Mouse (Mus musculus): ENCODE results near the gene Nedd4.
A peak's percentile ranks its signal among the peaks of the same experiment; 100 is the strongest.
"Not testable (repeated sequence)": the region's sequence is repeated elsewhere in the genome, so short reads cannot be mapped to it uniquely, and the experiment has no call there.

Nedd4 gene

DNA sequence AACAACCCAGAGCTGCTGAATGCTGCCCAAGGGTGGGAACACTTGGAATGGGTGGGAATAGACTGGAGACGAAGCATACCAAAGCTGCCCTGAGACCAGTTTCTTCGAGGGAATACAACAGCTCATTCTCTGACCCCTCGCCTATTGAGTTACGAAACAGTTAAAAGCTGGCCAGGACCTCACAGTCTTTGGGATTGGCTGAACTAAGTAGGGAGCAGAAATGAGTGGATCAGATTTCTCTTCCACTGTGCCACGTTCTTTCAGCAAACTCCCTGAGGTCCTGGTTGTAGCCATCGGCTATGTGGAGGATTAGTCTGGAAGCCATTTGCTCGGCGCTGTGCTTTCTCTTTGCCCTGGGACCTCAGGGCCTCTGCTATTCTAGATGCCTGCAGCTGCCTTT, 9.2 kb upstream of the Nedd4 start:
- no peak for DNase-seq (ENCODE audit: extremely low read depth, low read depth)

DNA sequence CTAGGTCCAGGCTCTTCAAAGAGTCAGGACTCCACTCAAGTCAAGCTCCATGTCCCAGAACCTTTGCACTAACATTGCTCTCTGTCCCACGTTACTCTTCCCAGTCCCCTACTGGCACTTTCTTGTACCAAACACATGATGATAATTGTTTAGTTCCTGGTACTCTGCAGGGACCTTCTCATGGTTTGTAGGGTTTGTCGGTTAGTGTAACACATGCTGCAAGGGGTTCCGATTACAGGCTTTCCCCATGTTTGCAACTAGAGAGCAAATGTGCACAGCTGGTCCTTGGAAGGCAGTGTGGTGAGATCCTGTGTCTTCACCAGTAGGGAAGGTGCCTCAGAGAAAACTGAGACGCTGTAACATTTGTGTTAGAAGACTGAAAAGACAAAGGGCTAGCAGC, 8.6 kb upstream of the Nedd4 start:
- no peak for DNase-seq (ENCODE audit: extremely low read depth, low read depth)

DNA sequence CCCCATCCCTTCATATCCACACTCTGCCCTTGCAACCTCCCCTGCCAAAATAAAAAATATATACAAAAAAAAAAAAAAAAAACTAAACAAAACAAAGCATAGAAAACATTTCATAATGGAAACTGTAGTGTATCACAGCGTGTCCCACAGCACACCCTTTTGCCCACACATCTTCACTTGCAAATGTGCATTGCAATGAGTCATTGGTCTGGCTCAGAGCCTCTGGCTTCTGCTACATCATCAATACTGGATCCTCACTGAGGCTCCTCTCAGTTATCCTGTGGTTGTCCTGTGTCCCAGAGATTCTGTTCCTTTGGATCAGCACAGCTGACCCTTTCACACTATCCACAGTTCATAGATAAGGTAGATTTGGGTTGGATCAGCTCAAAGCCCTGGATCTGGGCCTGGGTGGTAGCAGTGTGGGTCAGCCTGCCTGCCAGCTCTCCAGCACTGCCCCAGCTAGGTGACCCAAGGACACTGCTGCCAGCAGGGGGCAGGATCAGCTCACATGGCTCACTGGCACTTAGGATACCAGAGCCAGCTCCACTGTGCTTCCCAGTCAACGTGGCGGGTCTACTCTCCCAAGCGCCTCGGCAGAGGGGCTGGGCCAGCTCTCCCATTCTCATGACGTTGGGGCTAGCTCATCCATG, 7.4 kb upstream of the Nedd4 start:
- DNase-seq (ENCODE audit: extremely low read depth, low read depth): no peak

DNA sequence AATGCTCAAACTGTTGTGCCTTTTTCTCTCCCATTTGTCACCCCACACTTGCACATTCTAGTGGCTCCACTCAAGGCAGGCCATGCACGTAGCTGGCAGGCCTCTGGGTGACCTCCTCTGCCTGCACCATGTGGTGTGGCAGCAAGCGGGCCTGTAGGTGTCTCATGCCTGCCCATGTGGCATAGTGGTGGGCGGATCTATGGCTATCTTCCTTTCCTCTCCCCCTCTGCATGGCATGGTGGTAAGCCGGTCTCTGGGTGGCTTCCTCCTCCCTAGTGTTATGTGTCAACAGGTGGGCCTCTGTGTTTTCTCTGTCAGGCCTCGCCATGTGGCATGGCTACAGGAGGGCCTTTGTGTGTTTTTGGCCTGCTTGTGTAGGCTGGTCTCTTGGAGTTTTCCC, 6.5 kb upstream of the Nedd4 start:
- DNase-seq (ENCODE audit: extremely low read depth, low read depth): no peak

DNA sequence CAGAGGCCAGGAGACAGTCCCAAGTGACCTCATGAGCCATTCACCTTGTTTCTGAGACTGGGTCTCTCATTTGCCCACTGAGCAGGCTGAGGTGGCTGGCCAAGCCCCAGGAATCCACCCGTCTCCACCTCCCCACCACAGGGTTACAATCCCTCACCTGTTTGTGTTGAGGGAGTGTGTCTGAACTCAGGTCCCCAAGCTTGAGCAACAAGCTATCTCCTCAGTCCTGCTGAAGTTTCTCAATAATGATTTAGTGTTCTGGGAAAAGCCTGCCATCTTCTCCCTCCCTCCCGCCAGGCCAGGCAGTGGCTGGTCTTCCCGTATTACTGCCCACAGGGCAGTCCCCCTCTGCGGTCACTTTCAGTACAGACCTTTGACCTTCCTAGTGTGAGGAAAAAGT, 5.7 kb upstream of the Nedd4 start:
- no peak for DNase-seq (ENCODE audit: extremely low read depth, low read depth)

DNA sequence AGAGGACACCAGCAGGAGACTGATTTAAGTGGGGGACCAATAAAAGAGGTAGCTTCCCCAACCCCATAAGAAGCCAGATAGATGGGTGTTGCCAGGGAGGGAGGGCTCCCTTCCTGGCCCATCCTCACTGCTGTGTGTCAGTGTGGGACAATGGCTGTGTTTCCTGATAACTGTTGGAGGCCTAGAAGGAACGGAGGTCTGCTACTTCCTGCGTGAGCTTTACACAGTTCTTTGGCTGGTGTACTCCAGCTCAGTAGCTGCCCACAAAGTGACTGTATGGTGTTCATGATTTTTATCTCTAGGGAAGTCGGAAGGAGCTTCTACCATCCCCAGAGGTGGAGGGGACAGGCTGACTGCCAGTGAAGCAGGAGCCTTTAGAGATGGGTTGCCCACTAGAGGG, 5.2 kb upstream of the Nedd4 start:
- DNase-seq (ENCODE audit: extremely low read depth, low read depth): peak; percentile 61

DNA sequence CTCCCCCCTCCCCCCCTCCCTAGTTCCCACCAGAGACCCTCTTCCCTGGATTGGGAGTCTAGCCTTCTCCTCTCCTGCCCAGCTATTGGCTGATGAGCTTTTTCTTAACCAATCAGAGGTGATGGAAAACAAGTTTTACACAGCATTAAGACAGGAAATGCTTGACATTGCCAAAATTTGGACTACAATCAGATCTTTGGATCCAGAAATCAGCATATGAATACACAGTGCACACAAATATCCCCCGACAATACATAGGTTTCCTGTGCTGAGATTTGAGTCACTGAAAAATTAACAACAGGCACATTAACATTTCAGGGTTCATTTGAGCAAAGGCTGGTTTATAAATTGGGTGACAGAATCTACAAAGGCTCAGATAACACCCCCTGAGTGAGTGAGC, 4.5 kb upstream of the Nedd4 start:
- no peak for DNase-seq (ENCODE audit: extremely low read depth, low read depth)

DNA sequence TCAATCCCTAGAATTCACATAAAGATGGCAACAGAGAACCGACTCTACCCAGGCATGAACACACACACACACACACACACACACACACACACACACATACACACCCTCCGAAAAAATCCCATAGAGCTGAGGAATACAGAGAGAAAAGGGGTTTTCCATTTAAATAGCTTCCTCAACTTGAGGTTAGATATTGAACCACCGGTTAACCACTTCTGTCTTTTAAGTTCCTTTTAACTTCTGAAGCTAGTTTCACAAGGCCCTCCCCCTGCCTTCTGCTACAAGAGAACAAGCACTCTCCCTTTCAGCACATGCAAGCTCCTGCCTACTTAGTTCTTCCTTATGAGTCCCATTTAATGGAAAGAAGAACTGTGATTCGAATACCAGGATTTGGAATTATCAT, 2.0 kb upstream of the Nedd4 start:
- DNase-seq (ENCODE audit: extremely low read depth, low read depth): peak; percentile 97

DNA sequence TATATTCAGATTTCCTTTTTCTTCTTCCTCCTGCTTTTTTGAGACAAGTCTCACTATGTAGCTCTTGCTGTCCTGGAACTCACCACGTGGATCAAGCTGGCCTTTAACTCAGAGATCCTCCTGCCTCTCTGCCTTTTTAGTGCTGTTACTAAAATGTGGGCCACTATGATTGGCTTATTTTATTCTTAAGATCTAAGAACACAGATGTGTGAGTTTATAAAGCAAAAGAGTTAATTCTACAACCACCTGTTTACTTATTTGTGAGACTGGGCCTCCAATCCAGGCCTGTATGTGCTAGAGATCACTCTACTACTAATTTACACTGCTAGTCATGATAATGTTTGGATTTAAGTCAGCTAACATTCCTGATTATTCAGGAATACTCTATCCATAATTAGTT, 1.2 kb upstream of the Nedd4 start:
- no peak for DNase-seq (ENCODE audit: extremely low read depth, low read depth)

DNA sequence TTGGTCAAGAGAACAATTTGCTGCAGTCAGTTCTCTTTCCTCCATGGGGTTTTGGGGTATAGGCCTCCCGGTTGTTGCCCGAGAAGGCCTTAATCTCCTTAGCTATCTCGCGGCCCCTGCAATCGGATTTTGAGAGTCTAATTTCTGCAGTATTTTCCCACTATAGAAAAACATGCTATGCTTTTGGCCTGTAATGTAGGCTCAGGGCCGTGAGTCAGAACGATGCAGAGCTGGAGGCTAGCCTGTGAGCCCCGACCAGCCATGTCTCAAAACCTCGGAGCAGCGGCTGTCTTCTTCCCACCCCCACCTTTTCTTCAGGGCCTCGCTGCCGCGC, 618 bp upstream of the Nedd4 start:
- no peak for DNase-seq (ENCODE audit: extremely low read depth, low read depth)

DNA sequence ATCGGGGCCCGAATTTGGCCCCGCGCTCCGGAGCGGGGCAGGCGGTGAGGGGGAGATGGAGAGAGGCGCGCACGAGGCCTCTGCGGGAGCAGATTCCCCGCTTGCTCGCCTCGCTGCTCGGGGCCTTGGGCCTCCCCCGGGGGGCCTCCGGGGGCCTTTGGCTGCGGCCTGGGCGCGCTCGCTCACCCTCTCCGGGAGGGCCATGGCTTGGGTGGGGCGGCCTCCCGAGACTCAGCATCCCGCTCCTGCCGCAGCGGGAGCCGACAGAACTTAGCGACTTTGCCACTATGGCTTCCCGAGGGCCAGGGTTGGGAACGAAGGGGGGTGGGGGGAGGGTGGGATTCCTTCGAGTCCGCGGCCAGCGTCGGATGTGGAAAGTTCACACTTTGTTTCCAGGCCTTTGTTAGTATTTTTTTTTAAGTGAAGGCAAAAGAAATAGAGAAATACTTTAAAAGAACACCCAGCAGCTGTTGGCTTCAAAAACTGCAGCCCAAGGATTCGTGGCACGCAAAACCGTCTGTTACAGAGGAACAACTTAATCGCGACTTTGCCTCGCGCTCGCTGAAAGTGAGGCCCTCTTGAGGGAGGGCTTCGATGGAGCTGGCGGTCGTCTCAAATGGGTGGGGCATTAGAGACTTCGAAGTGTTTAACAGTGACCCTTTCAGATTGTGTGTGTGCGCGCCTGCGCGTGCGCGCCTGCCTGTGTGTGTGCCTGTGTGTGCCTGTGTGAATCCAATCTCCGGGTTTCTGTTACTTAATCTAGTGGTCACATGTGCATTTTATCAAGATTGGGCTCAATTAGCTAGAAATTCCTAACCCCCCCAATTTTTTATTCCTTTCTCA, 766 bp downstream of the Nedd4 start:
- DNase-seq (ENCODE audit: extremely low read depth, low read depth): peak; percentile 72

DNA sequence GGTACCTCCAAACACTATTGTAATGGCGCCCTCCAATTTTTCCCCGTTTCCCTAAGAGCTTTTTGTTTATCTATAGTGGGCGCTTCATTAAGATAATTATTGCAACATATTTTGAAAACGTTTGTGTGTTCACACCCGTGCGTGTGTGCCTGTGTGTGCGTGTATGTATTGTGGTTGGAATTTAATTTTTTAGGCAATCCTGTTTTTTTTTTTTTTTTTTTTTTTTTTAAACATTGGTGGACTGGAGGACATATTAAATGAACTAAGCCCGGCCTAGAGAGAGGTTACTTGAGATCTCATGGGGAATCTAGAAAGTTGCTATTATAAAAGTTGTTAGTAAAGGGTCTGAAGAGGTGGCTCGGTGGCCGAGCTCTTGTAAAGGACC, 1.4 kb downstream of the Nedd4 start:
- DNase-seq (ENCODE audit: extremely low read depth, low read depth): no peak

DNA sequence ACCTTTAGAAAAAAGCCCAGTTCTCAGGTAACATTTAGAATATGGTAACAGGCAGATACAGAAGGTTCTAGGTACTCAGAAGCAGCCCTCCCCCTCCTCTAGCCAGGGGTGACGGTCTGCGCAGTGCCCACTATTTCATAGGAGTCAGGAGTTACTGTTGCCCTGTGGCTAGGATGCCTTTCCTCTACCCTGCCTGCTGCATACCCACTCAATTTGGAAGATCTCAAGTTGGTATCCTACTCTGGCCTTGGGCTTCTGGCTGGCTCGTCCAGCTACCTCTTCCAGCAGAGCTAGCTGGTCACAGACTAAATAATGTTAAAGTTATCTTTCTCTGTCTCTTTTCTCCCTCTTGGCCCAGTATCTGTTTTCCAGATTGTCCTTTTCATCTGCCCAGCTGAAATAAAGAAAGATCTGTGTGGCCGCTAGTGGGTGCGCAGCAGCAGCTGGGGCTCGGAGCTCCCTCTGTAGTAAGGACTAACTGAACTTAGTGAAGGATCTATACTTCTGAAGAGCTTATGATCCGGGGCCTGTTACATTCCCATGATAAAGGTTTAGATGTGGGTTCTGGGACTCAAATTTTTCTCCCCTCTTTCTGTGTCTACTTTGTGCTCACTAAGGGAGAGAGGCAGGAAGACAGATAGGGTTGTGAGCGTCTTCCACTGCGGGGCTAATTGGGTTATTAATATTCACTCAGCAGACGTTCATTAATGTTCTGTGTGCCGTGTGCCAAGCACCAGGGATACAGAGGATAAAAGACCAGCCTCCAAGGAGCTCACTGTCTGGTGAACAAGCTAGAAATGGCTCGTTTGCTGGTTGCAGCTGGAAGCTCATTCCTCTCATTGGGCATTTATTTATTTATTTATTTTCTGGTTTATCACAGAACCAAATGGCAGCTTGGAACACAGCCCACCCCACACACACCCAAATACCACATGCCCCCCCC, 2.5 kb downstream of the Nedd4 start:
- DNase-seq (ENCODE audit: extremely low read depth, low read depth): no peak

DNA sequence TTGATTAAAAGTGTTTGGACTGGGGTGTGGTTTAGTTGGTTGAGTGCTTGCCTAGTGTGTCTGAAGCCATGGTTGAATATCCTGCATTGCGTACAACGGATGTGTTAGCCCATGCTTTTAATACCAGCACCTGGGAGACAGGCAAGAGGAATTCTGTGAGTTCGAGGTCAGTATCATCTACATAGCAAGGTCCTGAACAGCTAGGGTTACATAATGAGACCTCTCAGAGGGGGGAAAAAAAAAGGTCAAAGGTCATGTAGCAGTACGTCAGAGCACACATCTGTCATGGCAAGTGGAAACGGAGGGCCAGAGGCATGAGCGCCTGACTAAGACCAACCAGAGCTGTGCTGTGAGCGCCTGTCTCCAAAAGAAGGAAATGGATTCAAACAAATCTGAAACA, 3.4 kb downstream of the Nedd4 start:
- no peak for DNase-seq (ENCODE audit: extremely low read depth, low read depth)

DNA sequence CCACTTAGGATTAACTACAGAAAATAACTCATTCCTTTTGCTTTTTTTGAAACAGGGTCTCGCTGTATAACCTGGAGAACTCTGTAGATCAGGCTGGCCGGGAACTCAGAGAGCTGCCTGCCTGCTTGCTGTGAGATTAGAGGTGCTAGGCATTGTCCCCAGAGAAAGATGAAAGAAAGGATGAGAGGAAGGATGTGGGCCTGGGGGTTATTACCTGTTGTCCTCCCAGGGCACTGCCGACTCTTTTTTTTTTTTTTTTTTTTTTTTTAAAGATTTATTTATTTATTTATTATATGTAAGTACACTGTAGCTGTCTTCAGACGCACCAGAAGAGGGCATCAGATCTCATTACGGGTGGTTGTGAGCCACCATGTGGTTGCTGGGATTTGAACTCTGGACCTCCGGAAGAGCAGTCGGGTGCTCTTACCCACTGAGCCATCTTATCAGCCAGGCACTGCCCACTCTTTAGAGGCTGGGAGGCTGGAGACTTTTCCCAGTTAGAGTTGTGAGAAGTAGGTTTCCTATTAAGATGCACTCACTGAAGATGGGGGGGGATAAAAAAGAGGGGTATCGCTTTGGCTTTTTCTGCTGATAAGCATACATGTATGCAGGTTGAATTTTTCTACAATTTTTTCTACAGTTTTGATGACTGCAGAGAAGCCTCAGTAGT, 4.3 kb downstream of the Nedd4 start:
- DNase-seq (ENCODE audit: extremely low read depth, low read depth): not testable (repeated sequence)

DNA sequence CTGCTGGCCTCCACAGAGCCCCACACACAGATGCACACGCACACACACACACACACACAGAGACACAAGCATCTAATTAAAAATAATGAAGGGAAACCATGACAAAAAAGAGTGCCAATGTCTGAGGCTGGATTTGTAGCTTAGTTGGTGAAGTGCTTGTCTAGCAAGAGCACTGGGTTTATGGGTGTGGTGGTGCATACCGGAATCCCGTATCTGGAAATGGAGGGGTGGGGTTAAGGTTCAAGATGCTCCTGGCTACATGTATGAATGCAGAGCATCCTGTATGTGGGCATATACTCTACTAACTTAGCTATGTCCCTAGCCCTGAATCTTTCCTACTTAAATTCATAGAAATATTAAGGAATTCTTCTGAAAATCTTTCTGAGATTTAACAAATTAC, 5.0 kb downstream of the Nedd4 start:
- no peak for DNase-seq (ENCODE audit: extremely low read depth, low read depth)

DNA sequence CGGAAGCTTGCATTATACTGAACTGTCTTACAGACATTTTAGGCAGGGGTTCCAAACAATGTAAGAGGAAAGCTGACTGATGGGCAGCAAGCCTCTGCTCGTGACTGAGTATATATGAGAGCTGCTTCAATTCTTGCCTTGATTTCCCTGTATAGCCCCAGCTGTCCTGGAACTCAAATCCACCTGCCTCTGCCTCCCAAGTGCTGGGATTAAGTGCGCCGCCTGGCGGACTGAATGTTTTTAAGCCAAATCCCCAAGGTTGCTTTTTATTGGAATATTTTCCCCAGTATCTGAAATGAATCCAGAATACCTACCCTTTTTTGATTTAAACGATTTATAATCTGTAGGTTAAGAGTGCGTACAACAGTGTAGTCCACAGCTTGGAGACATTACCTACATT, 7.2 kb downstream of the Nedd4 start:
- no peak for DNase-seq (ENCODE audit: extremely low read depth, low read depth)

DNA sequence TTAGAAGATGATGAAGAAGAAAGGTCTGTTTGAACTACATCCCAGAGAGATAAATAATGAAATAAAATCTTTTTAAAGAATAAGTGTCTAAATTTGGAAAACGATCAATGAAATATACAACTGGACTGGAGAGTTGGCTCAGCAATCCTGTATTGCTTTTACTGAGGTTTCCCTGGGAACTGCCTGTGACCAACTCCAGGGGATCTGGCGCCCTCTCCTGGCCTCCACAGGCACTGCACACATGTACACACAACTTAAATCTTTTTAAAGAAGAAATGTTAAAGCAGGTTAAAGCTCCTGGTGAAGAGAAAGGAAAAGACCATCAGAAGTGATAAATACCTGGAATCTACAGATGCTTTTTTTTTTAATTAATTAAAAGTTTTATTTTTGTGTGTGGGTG, 10.2 kb downstream of the Nedd4 start:
- no peak for DNase-seq (ENCODE audit: extremely low read depth, low read depth)

DNA sequence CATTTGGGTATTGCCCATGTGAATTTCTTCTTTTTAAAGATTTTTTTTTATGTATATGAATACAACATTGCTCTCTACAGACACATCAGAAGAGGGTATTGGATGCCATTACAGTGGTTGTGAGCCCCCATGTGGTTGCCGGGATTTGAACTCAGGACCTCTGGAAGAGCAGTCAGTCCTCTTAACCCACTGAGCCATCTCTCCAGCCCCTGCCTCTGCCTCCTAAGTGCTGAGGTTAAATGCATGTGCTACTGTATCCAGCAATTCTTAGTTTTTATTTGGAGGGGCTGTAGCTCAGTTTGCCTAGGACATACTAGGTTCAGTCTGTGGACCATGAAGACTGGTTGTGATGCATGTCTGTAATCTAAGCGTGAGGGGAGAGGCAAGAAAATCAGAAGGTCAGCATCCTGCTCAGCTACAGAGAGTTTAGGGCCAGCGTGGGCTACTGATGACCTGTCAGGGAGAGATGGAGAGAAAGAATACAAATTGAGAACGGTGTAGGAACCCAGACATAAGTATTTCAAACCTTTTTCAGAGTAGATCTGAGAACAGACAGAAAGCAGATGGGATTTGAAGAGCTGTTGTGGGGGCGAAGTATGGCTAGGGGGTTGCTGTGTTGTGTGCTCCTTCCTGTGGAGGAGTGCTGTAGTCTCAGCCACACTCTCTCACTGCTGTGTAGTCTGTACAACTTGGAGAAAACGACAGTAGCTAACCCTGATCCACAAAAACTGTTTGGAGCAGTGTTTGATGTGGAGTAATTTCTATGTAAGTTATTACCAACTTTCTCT, 13.0 kb downstream of the Nedd4 start:
- DNase-seq (ENCODE audit: extremely low read depth, low read depth): no peak

DNA sequence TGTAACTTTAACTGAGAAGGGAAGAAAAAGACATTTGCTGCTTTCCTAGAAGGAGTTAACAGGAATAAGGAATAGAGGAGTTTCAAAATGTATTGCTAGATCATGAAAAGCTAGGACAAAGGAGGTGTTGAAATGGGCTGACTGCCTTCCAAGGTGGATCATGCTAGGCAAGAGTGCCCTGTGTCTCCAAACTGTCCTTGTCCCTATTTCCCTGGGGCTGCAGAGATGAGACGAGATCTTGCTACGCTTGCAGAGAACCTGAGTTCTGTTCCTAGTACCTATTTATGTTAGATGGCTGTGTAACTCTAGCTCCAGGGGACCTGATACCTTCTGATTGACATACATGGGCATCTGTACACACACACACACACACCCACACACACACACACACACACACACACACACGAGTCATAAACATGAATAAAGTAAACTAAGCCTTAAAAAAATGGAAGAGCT, 13.6 kb downstream of the Nedd4 start:
- DNase-seq (ENCODE audit: extremely low read depth, low read depth): no peak

DNA sequence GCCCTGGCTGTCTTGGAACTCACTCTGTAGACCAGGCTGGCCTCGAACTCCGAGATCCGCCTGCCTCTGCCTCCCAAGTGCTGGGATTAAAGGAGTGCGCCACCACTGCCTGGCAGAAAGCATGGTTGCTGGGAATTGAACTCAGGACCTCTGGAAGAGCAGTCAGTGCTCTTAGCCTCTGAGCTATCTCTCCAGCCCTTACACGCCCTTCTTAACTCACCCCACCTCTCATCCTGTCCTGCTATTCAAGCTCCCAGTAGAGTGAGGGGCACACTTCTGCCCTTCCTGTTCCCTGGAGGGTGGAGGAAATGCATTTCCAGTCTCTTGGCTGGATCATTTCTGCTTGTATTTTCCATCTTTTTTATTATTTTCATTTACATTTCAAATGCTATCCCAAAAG, 15.5 kb downstream of the Nedd4 start:
- DNase-seq (ENCODE audit: extremely low read depth, low read depth): no peak
